Mouse (Mus musculus): ENCODE results near the gene Rab22a. TPM values are rescaled to one million over a fixed set of nuclear protein-coding genes. Genes with fewer than 3 reads are reported as not detected.
"Not testable (repeated sequence)": the region's sequence is repeated elsewhere in the genome, so short reads cannot be mapped to it uniquely, and the experiment has no call there.

Rab22a gene
- polyA plus RNA-seq, 1 experiment from 2014 or later = 35.5 TPM

DNA sequence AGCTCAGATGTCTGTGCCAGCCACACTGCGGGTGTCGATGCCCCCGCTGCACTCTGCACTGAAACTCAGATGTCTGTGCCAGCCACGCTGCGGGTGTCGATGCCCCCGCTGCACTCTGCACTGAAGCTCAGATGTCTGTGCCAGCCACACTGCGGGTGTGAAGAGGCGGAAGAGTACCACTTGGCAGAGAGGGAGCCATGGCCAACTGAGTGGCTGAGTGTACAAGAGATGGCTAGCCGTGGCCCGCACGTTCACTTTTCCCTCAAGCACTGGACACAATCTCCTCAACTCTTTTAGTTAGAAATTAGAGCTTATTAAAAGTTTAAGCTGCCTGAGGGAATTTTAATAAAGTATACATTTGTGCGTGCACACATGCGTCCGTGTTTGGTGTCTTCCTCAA, 25.5 kb upstream of the Rab22a start:
- not testable (repeated sequence) for H3K9ac ChIP-seq (replicated peaks; ENCODE audit: low read depth, low read length); H3K27me3 ChIP-seq (ENCODE audit: control insufficient read depth, insufficient read depth, low read length); H3K4me1 ChIP-seq (ENCODE audit: control insufficient read depth, insufficient read depth, low read length); H3K9me3 ChIP-seq (ENCODE audit: control insufficient read depth, low read depth, low read length); H3K4me3 ChIP-seq (ENCODE audit: low read depth, low read length); ATAC-seq (ENCODE audit: insufficient number of reproducible peaks, insufficient read depth, low FRiP score, low read depth); H3K36me3 ChIP-seq (ENCODE audit: control insufficient read depth, insufficient read depth, low read length); H3K4me2 ChIP-seq (replicated peaks; ENCODE audit: low read depth, low read length); H3K27ac ChIP-seq (ENCODE audit: low read length)
- 96% methylated on average over 15 of the region's 15 CpGs for WGBS

DNA sequence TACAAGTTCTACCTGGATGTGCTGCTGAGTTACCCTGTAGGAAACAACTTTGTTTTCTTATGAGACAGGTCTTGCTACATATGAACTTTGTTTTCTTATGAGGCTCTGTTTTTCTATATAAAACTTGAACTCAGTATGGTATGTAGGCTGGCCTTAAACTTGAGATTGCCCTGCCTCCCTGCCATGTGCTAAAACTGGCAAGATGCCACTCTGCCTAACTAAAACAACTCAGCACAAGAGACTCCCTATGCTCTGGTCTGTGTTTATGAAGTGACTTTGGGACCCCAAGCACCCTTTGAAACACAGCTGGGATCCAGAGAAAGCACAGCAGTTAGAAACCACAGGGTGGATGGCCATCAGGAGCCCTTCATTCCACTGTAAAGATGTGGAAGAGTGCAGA, 18.2 kb upstream of the Rab22a start:
- Histone ChIP-seq H3K4me3 (ENCODE audit: low read depth, low read length) (no peak overlapping the region), H3K27me3 (ENCODE audit: control insufficient read depth, insufficient read depth, low read length) (no peaks in the 10 kb centered on the region), H3K27ac (ENCODE audit: low read length) (no peak overlapping the region), H3K4me1 (ENCODE audit: control insufficient read depth, insufficient read depth, low read length) (0 out of 2 replicates have a peak, but pooled peaks cover 3% of the 10 kb centered on the region), H3K4me2 (replicated peaks; ENCODE audit: low read depth, low read length) (no peak overlapping the region), H3K36me3 (ENCODE audit: control insufficient read depth, insufficient read depth, low read length) (no peaks in the 10 kb centered on the region; the same call in 1 of the 2 replicates), H3K9ac (replicated peaks; ENCODE audit: low read depth, low read length) (no peak overlapping the region), H3K9me3 (ENCODE audit: control insufficient read depth, low read depth, low read length) (no peaks in the 10 kb centered on the region)
- no peak for ATAC-seq (ENCODE audit: insufficient number of reproducible peaks, insufficient read depth, low FRiP score, low read depth)

DNA sequence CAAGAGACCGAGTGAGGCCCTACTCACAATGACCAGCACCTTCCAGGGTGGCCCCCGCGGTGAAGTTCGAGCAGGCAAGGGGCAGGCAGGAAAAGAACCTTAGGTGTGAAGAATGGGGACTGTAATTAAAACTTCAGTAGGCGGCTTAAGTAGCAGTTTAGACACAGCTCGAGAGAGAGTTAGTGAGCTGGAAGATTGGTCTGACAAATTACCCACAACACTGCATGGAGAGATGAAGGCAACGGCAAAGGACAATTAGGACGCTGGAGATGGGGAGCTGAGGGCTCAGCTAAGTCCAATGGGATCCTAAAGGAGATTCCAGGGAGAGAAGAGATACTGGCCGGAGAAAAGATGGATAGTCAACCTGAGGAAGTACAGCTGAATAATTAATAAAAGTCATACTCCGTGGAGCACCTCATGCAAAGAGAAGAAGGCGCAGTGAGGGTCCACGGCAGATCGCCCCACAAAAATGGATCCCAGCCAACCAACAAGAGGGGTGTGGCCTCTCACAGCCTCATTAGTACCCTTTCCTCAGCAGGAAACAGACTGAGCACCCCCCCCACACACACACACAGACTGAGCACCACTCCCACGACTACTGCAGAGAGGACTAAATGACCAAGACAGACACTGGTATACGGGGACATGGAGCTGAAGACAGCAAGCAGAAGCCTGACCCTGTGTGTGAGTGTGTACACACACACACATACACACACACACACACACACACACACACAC, 17.1 kb upstream of the Rab22a start:
- no peaks in the 10 kb centered on the region for H3K27me3 ChIP-seq (ENCODE audit: control insufficient read depth, insufficient read depth, low read length)
- ATAC-seq (ENCODE audit: insufficient number of reproducible peaks, insufficient read depth, low FRiP score, low read depth) = no peak

DNA sequence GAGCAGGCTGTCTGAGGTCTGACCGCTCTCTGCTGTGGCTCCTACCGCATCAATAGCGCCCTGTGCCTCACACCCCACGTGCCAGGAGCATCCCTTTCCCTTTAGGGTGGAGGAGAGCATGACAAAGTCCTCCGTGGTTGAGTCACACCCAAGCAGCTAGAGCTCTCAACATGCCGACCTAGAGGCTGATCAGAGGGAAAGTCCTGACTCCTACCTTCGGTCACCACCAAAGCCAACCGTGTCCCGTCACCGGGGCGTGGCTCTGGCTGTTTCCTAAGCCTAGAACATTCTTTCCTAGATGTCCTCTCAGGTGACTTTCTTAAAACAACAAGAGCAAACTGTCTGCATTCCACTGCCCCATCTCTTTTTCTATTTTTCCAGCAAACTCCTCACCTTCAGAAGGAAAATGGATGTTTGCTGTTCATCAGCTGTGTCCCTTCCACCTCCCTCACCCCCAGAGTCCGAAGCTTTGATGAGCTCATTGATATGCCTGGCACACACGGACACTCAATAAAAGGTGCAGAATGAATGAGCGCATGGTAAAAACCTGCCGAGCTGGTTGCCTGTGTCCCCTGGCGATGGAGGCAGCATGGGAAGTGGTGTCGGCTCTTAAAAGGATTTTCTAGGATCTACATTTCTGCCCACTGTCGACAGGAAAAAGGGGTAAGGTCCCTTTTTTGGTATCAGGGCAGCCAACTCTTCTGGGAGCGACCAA, 12.2 kb upstream of the Rab22a start:
- no peak overlapping the region for H3K4me3 ChIP-seq (ENCODE audit: low read depth, low read length)
- H3K9ac ChIP-seq (replicated peaks; ENCODE audit: low read depth, low read length) = no peak overlapping the region
- no peak overlapping the region for H3K27ac ChIP-seq (ENCODE audit: low read length)
- H3K27me3 ChIP-seq (ENCODE audit: control insufficient read depth, insufficient read depth, low read length) = no peaks in the 10 kb centered on the region
- 77% methylated on average over 19 of the region's 19 CpGs for WGBS
- H3K36me3 ChIP-seq (ENCODE audit: control insufficient read depth, insufficient read depth, low read length) = no peaks in the 10 kb centered on the region
- H3K9me3 ChIP-seq (ENCODE audit: control insufficient read depth, low read depth, low read length) = no peaks in the 10 kb centered on the region
- H3K4me1 ChIP-seq (ENCODE audit: control insufficient read depth, insufficient read depth, low read length) = no peaks in the 10 kb centered on the region
- ATAC-seq (ENCODE audit: insufficient number of reproducible peaks, insufficient read depth, low FRiP score, low read depth) = no peak
- no peak overlapping the region for H3K4me2 ChIP-seq (replicated peaks; ENCODE audit: low read depth, low read length)

More for the DNA sequence above, 17.1 kb upstream of the Rab22a start:
- no peak overlapping the region for H3K9ac ChIP-seq (replicated peaks; ENCODE audit: low read depth, low read length)
- H3K4me2 ChIP-seq (replicated peaks; ENCODE audit: low read depth, low read length) = no peak overlapping the region
- 83% methylated on average over 15 of the region's 15 CpGs for WGBS
- no peaks in the 10 kb centered on the region for H3K9me3 ChIP-seq (ENCODE audit: control insufficient read depth, low read depth, low read length)
- no peak overlapping the region for H3K27ac ChIP-seq (ENCODE audit: low read length)
- H3K36me3 ChIP-seq (ENCODE audit: control insufficient read depth, insufficient read depth, low read length) = no peaks in the 10 kb centered on the region; the same call in 1 of the 2 replicates
- 0 out of 2 replicates have a peak, but pooled peaks cover 3% of the 10 kb centered on the region for H3K4me1 ChIP-seq (ENCODE audit: control insufficient read depth, insufficient read depth, low read length)
- no peak overlapping the region for H3K4me3 ChIP-seq (ENCODE audit: low read depth, low read length)

DNA sequence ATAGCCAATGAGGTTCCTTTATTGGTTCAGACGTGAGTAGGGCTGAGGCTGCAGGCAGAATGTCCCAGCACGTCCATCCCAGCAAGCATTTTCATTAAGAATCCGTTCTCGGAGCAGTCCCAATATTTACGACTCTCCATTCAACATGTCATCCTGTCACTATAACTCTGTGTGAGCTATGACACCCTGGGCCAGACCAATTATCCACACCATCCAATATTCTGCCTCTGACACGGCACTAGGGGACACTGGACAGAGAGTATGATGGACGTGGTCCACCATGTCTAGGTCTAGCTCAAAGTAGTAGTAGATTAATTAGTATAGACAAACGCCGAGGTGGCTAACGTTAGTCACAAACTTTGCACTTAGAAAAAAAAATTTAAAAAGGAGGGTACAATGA, 9.8 kb upstream of the Rab22a start:
- no peaks in the 10 kb centered on the region for H3K36me3 ChIP-seq (ENCODE audit: control insufficient read depth, insufficient read depth, low read length)
- ATAC-seq (ENCODE audit: insufficient number of reproducible peaks, insufficient read depth, low FRiP score, low read depth) = no peak
- H3K4me2 ChIP-seq (replicated peaks; ENCODE audit: low read depth, low read length) = no peak overlapping the region
- no peak overlapping the region for H3K9ac ChIP-seq (replicated peaks; ENCODE audit: low read depth, low read length)
- 65% methylated on average over 10 of the region's 10 CpGs for whole genome bisulfite sequencing
- no peaks in the 10 kb centered on the region for H3K9me3 ChIP-seq (ENCODE audit: control insufficient read depth, low read depth, low read length)
- no peaks in the 10 kb centered on the region for H3K4me1 ChIP-seq (ENCODE audit: control insufficient read depth, insufficient read depth, low read length)
- H3K27ac ChIP-seq (ENCODE audit: low read length) = no peak overlapping the region
- no peaks in the 10 kb centered on the region for H3K27me3 ChIP-seq (ENCODE audit: control insufficient read depth, insufficient read depth, low read length)
- H3K4me3 ChIP-seq (ENCODE audit: low read depth, low read length) = no peak overlapping the region

DNA sequence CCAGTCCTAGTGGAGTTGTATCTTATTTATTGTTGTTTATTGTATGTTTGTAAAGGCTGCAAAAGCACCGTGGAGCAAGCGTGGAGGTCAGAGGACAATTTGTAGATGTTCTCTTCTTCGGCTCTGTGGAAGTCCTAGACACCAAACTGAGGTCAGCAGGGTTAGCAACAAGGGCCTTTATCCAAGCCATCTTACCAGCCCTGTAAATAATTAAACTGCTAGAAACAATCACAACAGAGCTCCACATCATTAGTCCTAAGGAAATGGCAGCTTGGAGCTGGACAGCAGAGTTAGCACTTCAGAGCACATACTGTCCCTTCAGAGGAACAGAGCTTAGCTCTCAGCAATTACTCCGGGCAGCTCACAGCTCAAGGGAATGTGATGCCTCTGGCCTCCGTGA, 6.0 kb upstream of the Rab22a start:
- WGBS = 72% methylated on average over 5 of the region's 5 CpGs
- Histone ChIP-seq H3K9me3 (ENCODE audit: control insufficient read depth, low read depth, low read length) (no peaks in the 10 kb centered on the region), H3K27ac (ENCODE audit: low read length) (no peak overlapping the region), H3K4me3 (ENCODE audit: low read depth, low read length) (no peak overlapping the region), H3K36me3 (ENCODE audit: control insufficient read depth, insufficient read depth, low read length) (no peaks in the 10 kb centered on the region), H3K9ac (replicated peaks; ENCODE audit: low read depth, low read length) (no peak overlapping the region), H3K27me3 (ENCODE audit: control insufficient read depth, insufficient read depth, low read length) (no peaks in the 10 kb centered on the region), H3K4me1 (ENCODE audit: control insufficient read depth, insufficient read depth, low read length) (peaks cover 4% of the 10 kb centered on the region; the same call in 1 of the 2 replicates), H3K4me2 (replicated peaks; ENCODE audit: low read depth, low read length) (no peak overlapping the region)
- no peak for ATAC-seq (ENCODE audit: insufficient number of reproducible peaks, insufficient read depth, low FRiP score, low read depth)

DNA sequence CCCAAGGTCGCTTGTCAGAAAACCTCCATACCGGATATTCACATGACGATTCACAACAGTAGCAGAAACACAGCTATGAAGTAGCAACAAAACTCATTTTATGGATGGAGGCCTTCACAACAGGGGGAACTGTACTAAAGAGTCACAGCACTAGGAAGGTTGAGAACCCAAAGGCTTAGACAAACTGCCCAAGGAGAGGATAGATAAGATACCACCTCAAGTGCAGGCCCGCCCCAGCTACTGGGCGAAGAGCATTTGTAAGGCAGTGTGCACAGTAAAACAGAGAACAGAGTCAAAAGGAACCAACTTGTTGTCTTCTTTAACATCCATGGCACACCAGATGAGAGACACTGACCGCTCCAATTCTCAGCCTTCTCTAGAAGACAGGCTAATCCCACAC, 1.8 kb upstream of the Rab22a start:
- Histone ChIP-seq H3K27me3 (ENCODE audit: control insufficient read depth, insufficient read depth, low read length) (no peaks in the 10 kb centered on the region), H3K4me2 (replicated peaks; ENCODE audit: low read depth, low read length) (no peak overlapping the region), H3K9me3 (ENCODE audit: control insufficient read depth, low read depth, low read length) (no peaks in the 10 kb centered on the region), H3K27ac (ENCODE audit: low read length) (no peak overlapping the region), H3K9ac (replicated peaks; ENCODE audit: low read depth, low read length) (no peak overlapping the region), H3K36me3 (ENCODE audit: control insufficient read depth, insufficient read depth, low read length) (peaks cover 4% of the 10 kb centered on the region), H3K4me1 (ENCODE audit: control insufficient read depth, insufficient read depth, low read length) (peaks cover 14% of the 10 kb centered on the region; the same call in 1 of the 2 replicates), H3K4me3 (ENCODE audit: low read depth, low read length) (no peak overlapping the region)
- WGBS = 88% methylated on average over 6 of the region's 6 CpGs
- no peak for ATAC-seq (ENCODE audit: insufficient number of reproducible peaks, insufficient read depth, low FRiP score, low read depth)

DNA sequence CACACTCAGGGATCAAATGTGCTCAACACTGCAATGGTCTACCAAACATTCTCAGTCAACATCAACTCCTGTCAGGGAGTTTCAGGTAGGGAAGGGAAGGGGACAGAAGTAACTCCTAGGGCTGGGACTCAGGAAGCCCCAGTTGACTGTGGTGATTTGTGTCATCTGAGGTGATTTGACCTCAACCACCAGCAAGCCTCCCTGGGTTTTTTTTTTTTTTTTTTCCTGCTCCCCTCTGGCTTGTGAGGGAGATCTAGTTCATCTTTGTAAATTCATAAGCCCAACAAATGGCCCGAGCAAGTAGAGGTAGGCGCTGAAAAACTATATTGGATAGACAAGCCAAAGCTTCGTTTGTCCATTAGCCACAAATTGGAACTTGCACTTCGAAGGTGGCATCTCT, 1.0 kb upstream of the Rab22a start:
- Histone ChIP-seq H3K9me3 (ENCODE audit: control insufficient read depth, low read depth, low read length) (no peaks in the 10 kb centered on the region), H3K4me1 (ENCODE audit: control insufficient read depth, insufficient read depth, low read length) (peaks cover 14% of the 10 kb centered on the region; the same call in 1 of the 2 replicates), H3K4me3 (ENCODE audit: low read depth, low read length) (peak overlapping the region; percentile 65), H3K27ac (ENCODE audit: low read length) (no peak overlapping the region), H3K36me3 (ENCODE audit: control insufficient read depth, insufficient read depth, low read length) (peaks cover 8% of the 10 kb centered on the region), H3K27me3 (ENCODE audit: control insufficient read depth, insufficient read depth, low read length) (no peaks in the 10 kb centered on the region), H3K9ac (replicated peaks; ENCODE audit: low read depth, low read length) (no peak overlapping the region), H3K4me2 (replicated peaks; ENCODE audit: low read depth, low read length) (peak overlapping the region; percentile 68)
- WGBS = 86% methylated on average over 4 of the region's 4 CpGs
- ATAC-seq (ENCODE audit: insufficient number of reproducible peaks, insufficient read depth, low FRiP score, low read depth) = no peak

Data from stomach, embryonic 14.5 days (tissue).